Mouse (Mus musculus) stomach, embryonic 14.5 days (tissue): ENCODE measurements around the gene Ubfd1. TPM values are rescaled to one million over a fixed set of nuclear protein-coding genes. Genes with fewer than 3 reads are reported as not detected.
"Not testable (repeated sequence)": the region's sequence is repeated elsewhere in the genome, so short reads cannot be mapped to it uniquely, and the experiment has no call there.

Experiments used
- ATAC-seq: fragments of 200-750 bp; cut with Nextera tagmentation; 2 replicates; pipeline ENCODE4 v1.8.0; 2017; ENCODE audit warnings: low read depth, moderate TSS enrichment; ENCODE audit not compliant: insufficient number of reproducible peaks, insufficient read depth, low FRiP score
- H3K27ac ChIP-seq: fragments of 300-500 bp; sonication (generic); 2 replicates; pipeline ENCODE4 v1.5.1; 2014; ENCODE audit warnings: mild to moderate bottlenecking, low read length, moderate library complexity, mixed read lengths
- H3K27me3 ChIP-seq: fragments of 300-500 bp; sonication (generic); 2 replicates; pipeline ENCODE4 v1.6.1; 2014; ENCODE audit warnings: low read length, control low read depth, mixed read lengths; ENCODE audit not compliant: control insufficient read depth, insufficient read depth
- H3K36me3 ChIP-seq: fragments of 300-500 bp; sonication (generic); 2 replicates; pipeline ENCODE4 v1.6.1; 2014; ENCODE audit warnings: mild to moderate bottlenecking, control low read depth, low read length, moderate library complexity, mixed read lengths; ENCODE audit not compliant: control insufficient read depth, insufficient read depth
- H3K4me1 ChIP-seq: fragments of 300-500 bp; sonication (generic); 2 replicates; pipeline ENCODE4 v1.6.1; 2014; ENCODE audit warnings: low read length, control low read depth, mixed read lengths; ENCODE audit not compliant: control insufficient read depth, insufficient read depth
- H3K4me2 ChIP-seq: fragments of 300-500 bp; sonication (generic); replicated peaks from 2 replicates; pipeline ENCODE4 v1.6.1; 2014; ENCODE audit warnings: low read depth, low read length, control low read depth
- H3K4me3 ChIP-seq: fragments of 300-500 bp; sonication (generic); 2 replicates; pipeline ENCODE4 v1.5.1; 2014; ENCODE audit warnings: low read depth, low read length, control low read depth
- H3K9ac ChIP-seq: fragments of 300-500 bp; sonication (generic); replicated peaks from 2 replicates; pipeline ENCODE4 v1.6.1; 2014; ENCODE audit warnings: low read depth, mild to moderate bottlenecking, control low read depth, low read length, moderate library complexity, mixed read lengths
- H3K9me3 ChIP-seq: fragments of 300-500 bp; sonication (generic); 2 replicates; pipeline ENCODE4 v1.6.1; 2016; ENCODE audit warnings: low read depth, low read length, control low read depth; ENCODE audit not compliant: control insufficient read depth
- WGBS: fragments of 180-500 bp; shearing (Covaris S2); extraction: QIAGEN DNeasy Blood & Tissue Kit; methylation state at CpG from one replicate; pipeline ENCODE4 v1.1.7; 2014; 5-methylcytosine and 5-hydroxymethylcytosine counted together
- polyA plus RNA-seq: library from polyadenylated mRNA; unstranded; fragments of >200 nt; fragmentation: Nextera tagmentation; extraction: Ambion mirVana; gene quantifications from 2 replicates; pipeline ENCODE4 v1.2.1, GENCODE M21; 2014

Ubfd1 gene
- polyA plus RNA-seq, 1 experiment from 2014 or later, result 77.5 TPM

- Histone ChIP-seq H3K4me3 (no peak overlapping the region), H3K36me3 (peaks cover 45% of the 10 kb centered on the region), H3K27me3 (no peaks in the 10 kb centered on the region), H3K27ac (no peak overlapping the region), H3K4me1 (peaks cover 6% of the 10 kb centered on the region), H3K9me3 (no peaks in the 10 kb centered on the region), H3K4me2 (no peak overlapping the region), H3K9ac (no peak overlapping the region)
- 92% methylated on average over 3 of the region's 3 CpGs for WGBS
- no peak for ATAC-seq
Measured at GRCm38 (mm10) chr7:122098009-122098408, 31.0 kb downstream of the Ubfd1 start.

DNA sequence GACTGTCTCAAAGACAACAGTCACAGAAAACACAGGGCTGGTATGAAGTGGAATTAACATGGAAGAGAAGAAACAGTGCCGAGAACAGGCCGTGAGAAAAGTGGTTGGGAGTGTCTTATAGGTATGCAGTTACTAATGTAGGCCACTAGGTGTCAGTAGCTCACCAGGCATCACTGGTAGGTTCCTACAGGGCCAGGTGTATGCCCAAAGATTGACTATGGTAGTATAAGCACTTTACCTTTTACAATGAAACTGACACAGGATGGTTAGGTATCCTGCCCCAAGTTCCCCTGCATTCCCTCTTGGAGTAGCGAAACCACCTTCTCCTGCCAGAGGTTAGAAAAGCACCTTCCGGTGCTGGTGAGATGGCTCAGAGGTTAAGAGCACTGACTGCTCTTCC is 32.2 kb downstream of the Ubfd1 start:
- Histone ChIP-seq H3K4me2 (no peak overlapping the region), H3K4me3 (no peak overlapping the region), H3K27ac (no peak overlapping the region), H3K27me3 (no peaks in the 10 kb centered on the region), H3K9ac (no peak overlapping the region), H3K4me1 (peaks cover 6% of the 10 kb centered on the region), H3K9me3 (no peaks in the 10 kb centered on the region), H3K36me3 (peaks cover 39% of the 10 kb centered on the region)
- ATAC-seq, result no peak; the same call in 1 of the 2 replicates
- 62% methylated on average over 4 of the region's 4 CpGs for WGBS

DNA sequence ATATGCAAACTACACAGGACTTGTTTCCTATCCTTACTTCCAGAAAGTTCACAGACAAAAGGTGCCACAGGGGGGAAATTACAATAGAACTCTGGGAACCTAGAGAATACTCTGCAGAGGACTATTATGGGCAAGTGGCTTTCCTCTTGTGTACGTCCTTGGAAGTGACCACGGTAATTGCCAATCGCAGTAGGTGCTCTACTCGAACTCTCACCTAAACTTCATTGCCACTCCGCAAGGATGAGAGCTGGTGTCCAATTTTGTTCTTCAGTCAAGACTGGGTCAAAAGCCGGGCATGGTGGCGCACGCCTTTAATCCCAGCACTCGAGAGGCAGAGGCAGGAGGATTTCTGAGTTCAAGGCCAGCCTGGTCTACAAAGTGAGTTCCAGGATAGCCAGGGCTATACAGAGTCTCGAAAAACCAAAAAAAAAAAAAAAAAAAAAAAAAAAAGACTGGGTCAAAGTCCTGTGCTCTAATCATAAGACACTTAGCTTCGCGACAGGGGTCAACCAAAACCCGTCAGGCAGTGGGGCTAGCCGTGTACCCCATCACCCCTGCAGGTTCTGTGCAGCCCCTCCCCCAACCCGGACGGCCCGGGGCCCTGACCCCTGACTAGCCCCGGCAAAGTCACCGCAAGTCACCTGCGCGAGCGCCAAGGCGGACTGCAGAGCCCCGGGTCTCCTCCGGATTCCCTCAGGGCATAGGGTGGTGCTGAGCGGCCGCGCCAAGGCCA is 34.2 kb downstream of the Ubfd1 start:
- H3K4me1 ChIP-seq, H3K27ac ChIP-seq, H3K9me3 ChIP-seq, H3K27me3 ChIP-seq: not testable (repeated sequence)
- peak overlapping the region; percentile 82 for H3K9ac ChIP-seq
- H3K4me2 ChIP-seq, result peak overlapping the region; percentile 82
- ATAC-seq, result peak; percentile 70
- H3K36me3 ChIP-seq, result peaks cover 20% of the 10 kb centered on the region
- 6% methylated on average over 25 of the region's 28 CpGs for WGBS
- peak overlapping the region; percentile 68 for H3K4me3 ChIP-seq

DNA sequence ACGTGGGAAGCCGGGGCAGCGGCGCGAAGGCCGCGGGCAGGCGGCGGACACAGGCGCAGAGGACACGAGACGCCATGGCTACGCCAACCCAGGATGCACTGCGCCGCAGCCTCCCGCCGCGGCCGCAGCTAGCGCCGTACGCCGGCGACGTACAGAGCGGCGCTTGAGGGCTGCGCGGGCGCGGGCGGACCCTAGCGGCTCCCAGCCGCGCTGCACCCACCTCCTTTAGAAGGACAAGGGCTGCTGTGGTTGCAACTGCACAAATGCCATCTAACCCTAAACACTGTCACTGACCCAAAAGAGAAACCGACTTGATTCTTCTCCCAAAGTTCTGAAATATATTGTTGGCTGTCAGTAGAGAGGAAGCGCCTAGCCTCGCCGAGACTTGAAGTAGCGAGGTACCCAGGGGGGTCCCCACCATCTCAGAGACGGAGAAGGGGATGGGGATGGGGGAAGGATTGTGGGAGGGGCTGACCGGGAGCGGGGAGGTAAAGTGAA is 34.8 kb downstream of the Ubfd1 start, which contains the start of gene Ndufab1:
TSS of gene Ndufab1 (minus strand) at position 140 of the 498 bp plus-strand sequence.
- WGBS, result under 1% methylated on average over 41 of the region's 43 CpGs
- peak within 1 kb of the TSS; percentile 82 for H3K9ac ChIP-seq
- peaks cover 6% of the 10 kb centered on the region for H3K4me1 ChIP-seq
- peak within 1 kb of the TSS; percentile 68 for H3K4me3 ChIP-seq
- peak within 1 kb of the TSS; percentile 82 for H3K4me2 ChIP-seq
- peak; percentile 99 for ATAC-seq
- no peaks in the 10 kb centered on the region for H3K9me3 ChIP-seq
- H3K36me3 ChIP-seq, result peaks cover 14% of the 10 kb centered on the region
- H3K27ac ChIP-seq, result no peak within 1 kb of the TSS
- no peaks in the 10 kb centered on the region for H3K27me3 ChIP-seq

DNA sequence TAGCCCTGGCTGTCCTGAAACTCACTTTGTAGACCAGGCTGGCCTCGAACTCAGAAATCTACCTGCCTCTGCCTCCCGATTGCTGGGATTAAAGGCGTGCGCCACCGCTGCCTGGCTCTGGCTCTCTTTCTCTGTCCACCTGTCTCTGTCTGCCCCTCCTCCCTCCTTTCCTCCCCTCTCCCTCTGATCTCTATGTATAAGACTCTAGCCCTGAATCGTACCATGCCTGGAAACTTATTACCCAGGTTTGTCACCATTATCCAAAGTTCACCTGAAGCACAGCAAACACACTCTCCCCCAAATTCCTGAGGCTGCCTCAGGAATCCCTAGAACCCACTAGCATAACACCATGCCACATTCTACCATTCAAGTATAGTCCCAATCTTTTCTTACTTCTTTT is 41.2 kb downstream of the Ubfd1 start:
- no peak overlapping the region for H3K9ac ChIP-seq

DNA sequence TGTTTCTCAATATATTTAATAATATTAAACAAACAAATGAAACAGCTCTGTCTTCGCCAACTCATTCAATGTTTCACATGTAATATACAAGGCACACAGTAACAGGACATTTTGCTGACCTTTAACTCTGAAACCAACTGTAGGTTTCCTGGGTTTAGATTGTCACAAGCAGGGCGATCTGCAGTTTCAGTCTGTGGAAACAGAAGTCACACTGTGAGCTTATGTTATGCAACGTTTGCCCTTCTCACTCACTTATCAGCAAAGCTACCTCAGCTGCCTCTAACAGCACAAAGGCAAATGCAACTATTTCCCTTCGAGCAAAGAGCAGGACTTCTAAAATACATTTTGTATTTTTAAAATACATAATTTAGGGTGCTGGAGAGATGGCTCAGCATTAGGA is 56.5 kb downstream of the Ubfd1 start:
- H3K4me1 ChIP-seq, result no peaks in the 10 kb centered on the region
- ATAC-seq, result no peak
- no peak overlapping the region for H3K27ac ChIP-seq
- no peaks in the 10 kb centered on the region for H3K9me3 ChIP-seq
- peaks cover 32% of the 10 kb centered on the region for H3K36me3 ChIP-seq
- no peak overlapping the region for H3K9ac ChIP-seq
- 86% methylated on average over 4 of the region's 4 CpGs for WGBS
- no peak overlapping the region for H3K4me2 ChIP-seq
- no peak overlapping the region for H3K4me3 ChIP-seq
- H3K27me3 ChIP-seq, result no peaks in the 10 kb centered on the region

More for the DNA sequence above, 41.2 kb downstream of the Ubfd1 start:
- Histone ChIP-seq H3K27ac (no peak overlapping the region), H3K4me1 (no peaks in the 10 kb centered on the region), H3K4me3 (no peak overlapping the region), H3K36me3 (peaks cover 18% of the 10 kb centered on the region; the same call in 1 of the 2 replicates), H3K27me3 (no peaks in the 10 kb centered on the region), H3K4me2 (no peak overlapping the region), H3K9me3 (no peaks in the 10 kb centered on the region)
- 96% methylated on average over 6 of the region's 6 CpGs for WGBS
- ATAC-seq, result no peak

DNA sequence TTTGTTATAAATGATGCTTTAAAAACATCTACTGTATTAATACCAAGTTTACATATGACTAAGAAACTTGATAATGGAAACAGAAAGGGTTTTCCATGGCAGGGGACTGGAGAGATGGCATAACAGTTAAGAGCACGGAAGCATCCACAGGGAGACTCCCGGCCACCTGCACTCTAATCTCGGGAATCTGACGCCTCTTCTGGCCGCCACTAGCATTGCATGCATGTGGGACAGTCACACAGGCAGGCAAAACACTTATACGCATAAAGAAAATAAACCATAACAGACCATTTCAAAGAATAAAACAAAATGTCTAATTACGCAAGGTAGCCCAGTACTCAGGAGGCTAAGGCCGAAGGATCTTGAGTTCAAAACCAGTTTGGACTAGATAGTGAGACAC is 58.7 kb downstream of the Ubfd1 start:
- ATAC-seq, result no peak
- H3K36me3 ChIP-seq, result peaks cover 27% of the 10 kb centered on the region
- H3K9ac ChIP-seq, result no peak overlapping the region
- H3K4me3 ChIP-seq, result no peak overlapping the region
- WGBS, result 77% methylated on average over 8 of the region's 8 CpGs
- H3K4me2 ChIP-seq, result no peak overlapping the region
- H3K9me3 ChIP-seq, result no peaks in the 10 kb centered on the region
- no peaks in the 10 kb centered on the region for H3K4me1 ChIP-seq
- H3K27ac ChIP-seq, result no peak overlapping the region
- H3K27me3 ChIP-seq, result no peaks in the 10 kb centered on the region

DNA sequence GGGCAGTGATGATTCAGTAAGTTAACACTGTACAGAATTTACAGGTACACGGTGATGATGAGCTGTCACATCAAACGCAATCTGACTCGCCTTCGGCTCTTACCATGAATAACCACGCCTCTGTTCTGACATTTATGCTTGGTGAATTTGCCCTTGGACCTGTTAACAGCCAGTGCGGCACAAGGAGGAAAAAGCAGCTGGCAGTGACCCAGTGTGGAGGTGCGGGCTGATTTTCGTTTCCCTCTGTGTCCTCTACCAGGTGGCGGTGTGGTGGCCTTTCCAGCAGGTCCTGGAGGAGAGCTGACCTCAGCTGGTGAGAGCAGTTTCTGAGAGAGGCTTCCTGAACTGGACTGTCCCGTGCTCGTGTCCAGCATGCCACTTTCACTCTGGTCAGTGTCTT is 60.0 kb downstream of the Ubfd1 start:
- WGBS, result 96% methylated on average over 11 of the region's 11 CpGs
- peaks cover 23% of the 10 kb centered on the region for H3K36me3 ChIP-seq

More for the DNA sequence above, 60.0 kb downstream of the Ubfd1 start:
- H3K9me3 ChIP-seq, result no peaks in the 10 kb centered on the region
- H3K9ac ChIP-seq, result no peak overlapping the region
- H3K4me3 ChIP-seq, result no peak overlapping the region
- no peak overlapping the region for H3K4me2 ChIP-seq
- no peak overlapping the region for H3K27ac ChIP-seq
- no peaks in the 10 kb centered on the region for H3K4me1 ChIP-seq
- no peaks in the 10 kb centered on the region for H3K27me3 ChIP-seq
- no peak for ATAC-seq
